Mouse (Mus musculus) heart, embryonic 12.5 days (tissue): ENCODE data around the gene Tacc3. TPM values are rescaled to one million over a fixed set of nuclear protein-coding genes. Genes with fewer than 3 reads are reported as not detected.

Experiments used
- ATAC-seq: fragments of 200-750 bp; cut with Nextera tagmentation; 2 replicates; pipeline ENCODE4 v1.8.0; 2017; ENCODE audit warnings: moderate TSS enrichment, moderate library complexity; ENCODE audit not compliant: insufficient number of reproducible peaks, low FRiP score
- H3K27ac ChIP-seq: fragments of 300-500 bp; sonication (generic); 2 replicates; pipeline ENCODE4 v1.5.1; 2016; ENCODE audit warnings: mild to moderate bottlenecking, moderate library complexity; ENCODE audit not compliant: poor library complexity, severe bottlenecking
- H3K27me3 ChIP-seq: fragments of 300-500 bp; sonication (generic); replicated peaks from 2 replicates; pipeline ENCODE4 v1.6.1; 2016; ENCODE audit warnings: mild to moderate bottlenecking, moderate library complexity
- H3K36me3 ChIP-seq: fragments of 300-500 bp; sonication (generic); 2 replicates; pipeline ENCODE4 v1.6.1; 2016; ENCODE audit warnings: mild to moderate bottlenecking, moderate library complexity
- H3K4me1 ChIP-seq: fragments of 300-500 bp; sonication (generic); replicated peaks from 2 replicates; pipeline ENCODE4 v1.6.1; 2016; ENCODE audit warnings: mild to moderate bottlenecking
- H3K4me2 ChIP-seq: fragments of 300-500 bp; sonication (generic); 2 replicates; pipeline ENCODE4 v1.6.1; 2016; ENCODE audit warnings: mild to moderate bottlenecking, moderate library complexity
- H3K4me3 ChIP-seq: fragments of 300-500 bp; sonication (generic); 2 replicates; pipeline ENCODE4 v1.5.1; 2016; ENCODE audit warnings: mild to moderate bottlenecking
- H3K9ac ChIP-seq: fragments of 300-500 bp; sonication (generic); 2 replicates; pipeline ENCODE4 v1.6.1; 2016; ENCODE audit warnings: mild to moderate bottlenecking, moderate library complexity
- H3K9me3 ChIP-seq: fragments of 300-500 bp; sonication (generic); replicated peaks from 2 replicates; pipeline ENCODE4 v1.6.1; 2016; ENCODE audit warnings: mild to moderate bottlenecking, moderate library complexity
- WGBS: fragments of 180-500 bp; shearing (Covaris S2); methylation state at CpG from one replicate; pipeline ENCODE4 v1.1.7; 2016; 5-methylcytosine and 5-hydroxymethylcytosine counted together
- polyA plus RNA-seq: library from polyadenylated mRNA; unstranded; fragments of >200 nt; fragmentation: Nextera tagmentation; extraction: Ambion mirVana; gene quantifications from 2 replicates; pipeline ENCODE4 v1.2.1, GENCODE M21; 2016

Gene Tacc3
- polyA plus RNA-seq, 1 experiment from 2014 or later = 152 TPM

DNA sequence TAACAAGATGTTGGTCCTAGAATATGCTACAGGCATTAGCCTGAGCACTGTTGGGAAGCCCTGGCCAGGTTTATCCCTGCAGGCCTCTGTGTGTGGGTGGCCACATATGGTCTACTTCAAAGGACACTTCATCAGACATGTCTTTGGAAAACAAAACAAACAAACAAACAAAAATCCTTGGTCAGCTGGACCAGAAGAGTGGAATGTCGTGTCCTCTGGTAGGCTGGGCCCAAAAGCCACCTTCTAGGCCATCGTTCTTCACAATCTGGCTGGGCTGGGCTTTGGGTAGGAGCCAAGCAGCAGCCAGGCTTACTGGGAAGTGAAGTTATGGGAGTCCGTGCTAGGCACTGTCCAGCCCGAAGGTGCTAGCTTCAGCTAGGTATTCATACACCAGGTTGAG, 49.2 kb downstream of the Tacc3 start:
- Histone ChIP-seq H3K36me3 (no peaks in the 10 kb centered on the region), H3K27ac (no peak overlapping the region), H3K27me3 (no peaks in the 10 kb centered on the region), H3K9ac (no peak overlapping the region), H3K4me3 (no peak overlapping the region), H3K9me3 (no peaks in the 10 kb centered on the region), H3K4me1 (peaks cover 45% of the 10 kb centered on the region), H3K4me2 (no peak overlapping the region)
- WGBS = 46% methylated on average over 4 of the region's 4 CpGs
- no peak for ATAC-seq

- Histone ChIP-seq H3K9me3 (no peaks in the 10 kb centered on the region), H3K36me3 (no peaks in the 10 kb centered on the region), H3K4me3 (no peak overlapping the region), H3K27me3 (no peaks in the 10 kb centered on the region), H3K4me2 (no peak overlapping the region), H3K27ac (no peak overlapping the region), H3K9ac (no peak overlapping the region), H3K4me1 (peaks cover 40% of the 10 kb centered on the region)
- 24% methylated on average over 2 of the region's 2 CpGs for WGBS
- ATAC-seq = no peak
Measured at GRCm38 (mm10) chr5:33709037-33709436, 51.1 kb downstream of the Tacc3 start.

- Histone ChIP-seq H3K4me1 (peaks cover 8% of the 10 kb centered on the region), H3K27ac (no peak overlapping the region), H3K9me3 (no peaks in the 10 kb centered on the region), H3K36me3 (no peaks in the 10 kb centered on the region), H3K27me3 (no peaks in the 10 kb centered on the region), H3K9ac (no peak overlapping the region), H3K4me2 (no peak overlapping the region), H3K4me3 (no peak overlapping the region)
- no peak for ATAC-seq
- WGBS = 87% methylated on average over 2 of the region's 2 CpGs
Measured at GRCm38 (mm10) chr5:33712550-33712949, 54.6 kb downstream of the Tacc3 start.

DNA sequence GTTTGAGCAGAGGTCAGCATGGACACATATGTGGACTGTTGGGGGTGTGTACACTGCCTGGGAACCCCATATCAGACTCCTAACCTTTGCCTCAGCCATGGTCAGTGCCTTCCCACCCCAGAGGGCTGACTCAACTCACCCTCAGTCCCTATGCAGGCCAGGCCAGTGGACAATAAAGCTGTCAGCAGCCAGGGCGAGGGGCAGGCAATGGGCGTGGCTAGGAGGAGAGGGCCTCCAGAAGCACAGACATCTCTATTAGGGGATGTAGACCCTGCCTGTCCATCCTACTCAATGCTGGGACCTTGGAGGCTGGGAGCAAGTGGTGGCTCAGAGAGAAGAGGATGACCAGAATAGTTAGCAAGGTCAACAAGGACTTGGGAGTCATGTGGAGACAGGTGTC, 57.3 kb downstream of the Tacc3 start:
- Histone ChIP-seq H3K4me3 (no peak overlapping the region), H3K27me3 (no peaks in the 10 kb centered on the region), H3K36me3 (no peaks in the 10 kb centered on the region), H3K4me2 (no peak overlapping the region), H3K27ac (no peak overlapping the region), H3K9me3 (no peaks in the 10 kb centered on the region), H3K4me1 (peaks cover 13% of the 10 kb centered on the region), H3K9ac (no peak overlapping the region)
- no peak for ATAC-seq
- WGBS = 64% methylated on average over 2 of the region's 2 CpGs

DNA sequence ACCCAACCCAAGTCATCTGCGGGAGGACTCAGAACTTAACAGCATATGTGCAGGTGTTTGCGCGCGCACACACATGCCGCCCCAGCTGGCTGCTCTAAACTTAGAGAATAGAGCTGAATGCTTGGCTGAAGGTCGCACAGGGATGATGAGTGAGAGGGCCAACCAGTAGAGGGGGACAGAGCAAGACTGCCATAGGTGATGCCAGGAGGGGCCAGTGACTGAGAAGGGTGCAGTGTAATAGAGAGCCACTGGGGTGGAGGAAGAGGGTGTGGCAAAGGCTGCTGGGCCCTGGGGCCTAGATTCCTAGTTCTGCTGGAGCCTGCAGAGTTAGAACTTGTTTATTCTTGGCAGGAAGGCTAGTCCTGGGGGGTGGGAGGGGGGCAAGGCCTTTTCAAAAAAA, 58.5 kb downstream of the Tacc3 start:
- Histone ChIP-seq H3K4me2 (no peak overlapping the region), H3K9ac (no peak overlapping the region), H3K27me3 (no peaks in the 10 kb centered on the region), H3K36me3 (no peaks in the 10 kb centered on the region), H3K4me1 (peaks cover 26% of the 10 kb centered on the region), H3K9me3 (no peaks in the 10 kb centered on the region), H3K4me3 (no peak overlapping the region), H3K27ac (no peak overlapping the region)
- no peak for ATAC-seq
- WGBS = 76% methylated on average over 6 of the region's 6 CpGs

DNA sequence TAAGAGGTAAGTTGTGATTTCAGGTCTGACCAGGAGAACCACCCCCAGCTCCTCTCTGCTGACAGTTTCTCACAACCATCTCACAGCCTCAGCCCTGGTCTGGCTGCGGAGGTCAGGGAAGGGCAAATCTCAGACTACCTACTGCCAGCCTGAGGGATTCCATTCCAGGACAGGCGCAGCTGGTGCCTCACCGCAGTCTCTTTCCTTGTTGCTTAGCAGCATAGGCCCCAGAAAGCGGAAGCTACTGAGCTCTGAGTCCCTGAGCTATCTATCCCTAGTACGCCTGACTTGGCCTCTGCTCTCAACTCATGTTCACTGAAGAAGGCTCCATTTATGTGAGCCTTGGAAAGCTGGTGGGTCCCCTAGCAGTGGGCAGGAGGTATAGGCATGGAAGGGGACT, 60.5 kb downstream of the Tacc3 start:
- H3K36me3 ChIP-seq = no peaks in the 10 kb centered on the region
- peaks cover 7% of the 10 kb centered on the region for H3K27me3 ChIP-seq
- H3K9ac ChIP-seq = no peak overlapping the region
- no peak overlapping the region for H3K4me2 ChIP-seq
- no peaks in the 10 kb centered on the region for H3K9me3 ChIP-seq
- no peak overlapping the region for H3K27ac ChIP-seq
- 32% methylated on average over 5 of the region's 5 CpGs for WGBS
- no peak overlapping the region for H3K4me3 ChIP-seq
- ATAC-seq = no peak
- H3K4me1 ChIP-seq = peaks cover 39% of the 10 kb centered on the region

DNA sequence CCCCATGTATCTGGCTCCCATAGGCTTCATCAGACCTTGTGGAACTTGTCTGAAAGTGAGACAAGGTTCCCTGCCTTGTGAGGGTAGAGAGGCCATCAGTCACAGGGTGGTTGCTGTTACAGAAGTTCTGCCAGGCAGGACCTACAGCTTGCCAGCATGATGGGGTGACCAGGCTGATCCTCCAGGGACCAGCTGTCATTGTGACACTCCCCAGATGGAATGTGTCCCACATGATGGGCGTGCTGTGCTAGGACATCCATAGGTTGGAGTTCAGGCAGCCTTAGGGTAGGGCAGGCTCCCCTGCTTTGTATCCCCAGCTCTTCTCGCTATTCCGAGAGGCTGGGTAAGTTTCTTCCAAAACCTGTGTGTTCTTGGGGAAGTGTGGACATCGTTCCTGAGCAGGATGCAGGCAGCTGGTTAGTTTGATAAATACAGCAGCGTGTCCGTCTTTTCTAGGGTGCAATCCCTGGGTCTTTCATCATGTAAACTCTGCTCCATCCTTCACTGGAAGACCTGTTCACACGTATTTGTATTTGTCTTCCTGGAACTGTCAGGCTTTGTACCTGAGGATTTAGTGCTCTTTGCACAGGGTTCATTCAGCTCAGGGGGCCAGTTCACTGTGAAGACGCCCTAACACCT, 63.0 kb downstream of the Tacc3 start:
- Histone ChIP-seq H3K36me3 (no peaks in the 10 kb centered on the region), H3K4me3 (peak overlapping the region; percentile 60), H3K4me2 (peak overlapping the region; percentile 88), H3K27ac (no peak overlapping the region), H3K4me1 (peaks cover 43% of the 10 kb centered on the region), H3K9ac (peak overlapping the region; percentile 75; the same call in 1 of the 2 replicates), H3K27me3 (peaks cover 26% of the 10 kb centered on the region), H3K9me3 (no peaks in the 10 kb centered on the region)
- 4% methylated on average over 8 of the region's 8 CpGs for WGBS
- no peak for ATAC-seq

GRCm38 (mm10) chr5:33721541-33722265, 63.8 kb downstream of the Tacc3 start, which contains the start of gene Fgfr3:
TSS of gene Fgfr3 (plus strand) at chr5:33721674.
- no peaks in the 10 kb centered on the region for H3K9me3 ChIP-seq
- H3K4me1 ChIP-seq = peaks cover 40% of the 10 kb centered on the region
- 0 out of 2 replicates have a peak within 1 kb of the TSS, but pooled peaks have one; percentile 1 for H3K27ac ChIP-seq
- H3K36me3 ChIP-seq = no peaks in the 10 kb centered on the region
- peaks cover 26% of the 10 kb centered on the region for H3K27me3 ChIP-seq
- peak; percentile 76 for ATAC-seq
- peak within 1 kb of the TSS; percentile 88 for H3K4me2 ChIP-seq
- WGBS = under 1% methylated on average over 67 of the region's 73 CpGs
- H3K9ac ChIP-seq = peak within 1 kb of the TSS; percentile 75
- H3K4me3 ChIP-seq = peak within 1 kb of the TSS; percentile 60

DNA sequence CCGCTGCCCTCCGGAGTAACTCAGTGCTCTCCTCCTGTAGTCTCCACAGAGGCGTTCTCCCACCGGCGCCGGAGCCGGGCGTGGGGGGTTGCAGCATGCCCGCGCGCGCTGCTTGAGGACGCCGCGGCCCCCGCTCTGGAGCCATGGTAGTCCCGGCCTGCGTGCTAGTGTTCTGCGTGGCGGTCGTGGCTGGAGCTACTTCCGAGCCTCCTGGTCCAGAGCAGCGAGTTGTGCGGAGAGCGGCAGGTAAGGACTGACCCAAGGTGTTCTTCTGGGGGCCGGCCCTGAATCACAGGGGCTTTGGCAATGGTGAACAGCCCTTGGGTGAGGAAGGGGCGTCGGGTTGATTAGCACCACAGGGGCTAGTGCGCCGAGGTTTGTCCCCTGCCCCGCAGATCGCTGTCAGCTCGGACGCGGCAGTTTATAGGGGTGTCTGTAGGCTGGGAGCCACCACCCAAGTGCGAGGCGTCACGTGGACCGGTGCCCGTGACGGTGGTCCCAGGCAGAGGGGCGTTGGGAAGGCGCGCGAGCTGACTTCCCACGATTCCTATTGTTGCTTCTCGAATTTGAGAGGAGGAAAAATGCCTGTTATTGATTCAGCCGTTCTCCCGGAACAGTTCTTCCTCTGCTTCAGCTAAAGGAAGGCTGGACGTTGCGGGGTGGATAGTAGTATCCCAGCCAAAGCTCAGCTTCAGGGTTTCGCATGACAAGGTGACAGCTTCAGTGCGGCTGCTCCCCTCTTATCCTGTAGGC, 64.5 kb downstream of the Tacc3 start:
- Histone ChIP-seq H3K27ac (0 out of 2 replicates have a peak overlapping the region, but pooled peaks have one; percentile 1), H3K9ac (peak overlapping the region; percentile 75), H3K4me1 (peaks cover 40% of the 10 kb centered on the region), H3K9me3 (no peaks in the 10 kb centered on the region), H3K4me2 (peak overlapping the region; percentile 88), H3K4me3 (peak overlapping the region; percentile 60), H3K36me3 (no peaks in the 10 kb centered on the region), H3K27me3 (peaks cover 26% of the 10 kb centered on the region)
- WGBS = under 1% methylated on average over 53 of the region's 53 CpGs
- ATAC-seq = no peak

DNA sequence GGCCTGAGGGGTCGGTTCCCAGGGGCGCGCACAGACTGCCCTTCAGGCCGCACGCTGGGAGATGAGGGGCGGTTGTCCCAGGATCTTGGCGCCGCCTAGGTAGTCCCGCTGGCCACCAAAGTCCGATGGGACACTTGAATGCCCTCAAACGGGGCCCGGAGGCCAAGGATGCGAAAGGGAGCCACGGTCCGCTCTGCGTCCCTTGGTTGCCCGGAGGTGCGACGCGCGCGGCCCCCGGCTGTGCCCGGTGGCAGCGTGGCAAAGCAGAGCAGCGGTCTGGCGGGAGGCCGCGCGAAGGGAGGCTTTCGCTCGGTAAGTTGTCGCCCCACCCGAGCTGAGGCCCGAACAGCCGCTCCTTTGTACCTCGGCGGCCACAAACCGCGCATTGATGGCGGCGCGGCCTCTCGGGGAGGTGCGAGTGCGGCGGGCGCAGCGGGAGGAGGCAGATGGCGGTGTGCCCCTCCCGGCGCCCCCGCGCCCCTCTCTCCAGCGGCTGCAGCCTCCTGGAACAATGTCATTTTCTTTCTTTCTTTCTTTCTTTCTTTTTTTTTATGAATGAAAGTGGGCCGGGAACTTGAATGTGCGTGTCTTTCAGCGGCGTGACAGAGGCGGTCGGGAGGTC, 65.2 kb downstream of the Tacc3 start:
- WGBS = under 1% methylated on average over 61 of the region's 61 CpGs
- Histone ChIP-seq H3K27me3 (peaks cover 26% of the 10 kb centered on the region), H3K9me3 (no peaks in the 10 kb centered on the region), H3K36me3 (peaks cover 5% of the 10 kb centered on the region; the same call in 1 of the 2 replicates), H3K27ac (no peak overlapping the region), H3K9ac (peak overlapping the region; percentile 75), H3K4me1 (peaks cover 39% of the 10 kb centered on the region), H3K4me3 (peak overlapping the region; percentile 60), H3K4me2 (peak overlapping the region; percentile 88)
- no peak for ATAC-seq
